Mouse (Mus musculus) bone marrow, adult 2 months (tissue): ENCODE results near the gene Ephb2.

Experiments used
- CTCF ChIP-seq: fragments of 200-500 bp; IDR thresholded peaks from 2 replicates; pipeline ENCODE4 v1.5.1; 2011; ENCODE audit warnings: low read length, control low read depth; ENCODE audit not compliant: control insufficient read depth, insufficient read depth
- POLR2A ChIP-seq: fragments of 200-500 bp; IDR thresholded peaks from 2 replicates; pipeline ENCODE4 v1.6.1; 2011; ENCODE audit warnings: low read depth, mild to moderate bottlenecking, control low read depth, low read length, borderline replicate concordance; ENCODE audit not compliant: control insufficient read depth

DNA sequence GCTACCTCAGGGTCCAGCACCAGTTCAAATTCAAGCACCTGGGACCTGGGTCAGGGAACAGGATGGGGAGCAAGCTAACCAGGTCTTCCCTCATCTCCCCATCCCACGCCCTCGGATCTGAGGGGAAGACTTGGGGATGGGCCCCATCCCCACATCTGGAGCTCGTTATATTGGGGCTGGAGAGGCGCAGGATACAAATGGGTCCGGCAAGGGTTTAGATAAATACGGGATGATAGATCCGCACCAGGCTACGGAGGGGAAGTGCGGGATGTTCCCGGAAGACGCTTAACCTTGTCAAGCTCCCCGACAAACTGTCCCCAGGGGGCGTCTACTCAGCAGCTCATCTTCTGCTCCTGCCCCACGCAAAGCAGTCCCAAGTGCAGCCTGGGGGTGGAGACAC is 35.4 kb downstream of the Ephb2 start:
- TF ChIP-seq POLR2A (no peak), CTCF (no peak)
